Mouse (Mus musculus) monocyte, adult 5-6 weeks (primary cell): Measurements from ENCODE around the gene Mpped2. TPM values are rescaled to one million over a fixed set of nuclear protein-coding genes. Genes with fewer than 3 reads are reported as not detected.

Experiments
- ATAC-seq: fragments of 153-309, 156-312 bp; replicated peaks from 2 replicates; pipeline ENCODE4 v1.8.0; 2017; ENCODE audit warnings: mild to moderate bottlenecking; ENCODE audit not compliant: low TSS enrichment, insufficient number of reproducible peaks, severe bottlenecking, poor library complexity, low FRiP score
- total RNA-seq: library from RNA; stranded (forward); fragments of 200-1000, 200-491, 200-594 nt; gene quantifications from 3 replicates; pipeline ENCODE4 v1.2.3, GENCODE M21; 2017

Gene Mpped2
- total RNA-seq, 1 experiment from 2014 or later, result not detected

DNA sequence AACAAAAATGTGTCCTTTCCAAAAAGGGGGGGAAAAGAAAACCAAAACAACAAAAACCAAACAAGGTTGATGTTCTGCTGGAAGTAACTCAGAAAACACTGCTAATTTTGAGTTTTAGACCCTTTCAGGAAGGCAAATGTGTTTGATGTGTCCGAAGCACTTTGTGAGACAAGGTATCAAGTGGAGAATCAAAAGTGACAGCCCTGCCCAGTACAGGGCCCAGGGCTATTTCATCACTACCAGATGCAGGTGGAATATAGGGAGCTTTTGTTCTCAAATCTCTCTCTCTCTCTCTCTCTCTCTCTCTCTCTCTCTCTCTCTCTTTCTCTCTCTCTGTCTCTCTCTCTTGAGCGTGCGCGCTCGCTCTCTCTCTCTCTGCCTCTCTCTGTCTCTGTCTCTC, 140.1 kb downstream of the Mpped2 start:
- ATAC-seq, result no peak

DNA sequence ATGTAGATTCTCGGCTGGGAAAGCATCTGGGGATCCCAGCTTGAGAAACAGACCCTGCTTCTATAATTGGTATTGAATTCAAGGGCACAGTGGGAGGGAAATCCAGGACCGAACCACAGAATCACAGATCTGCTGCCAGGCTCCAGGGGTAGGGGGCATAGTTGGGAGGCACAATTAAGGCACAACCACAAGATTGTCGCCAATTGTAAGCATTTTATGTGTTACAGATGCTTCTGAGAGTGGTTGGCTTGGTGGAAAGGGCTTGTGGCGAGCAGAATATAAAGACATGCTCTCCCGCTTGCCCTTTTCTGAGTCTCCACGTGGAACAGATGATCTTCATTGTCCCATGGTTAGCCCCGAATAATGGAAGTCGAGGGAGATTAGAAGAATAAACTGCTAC, 142.3 kb downstream of the Mpped2 start:
- ATAC-seq, result no peak

- ATAC-seq, result no peak
Measured at GRCm38 (mm10) chr2:106837241-106837640, 144.2 kb downstream of the Mpped2 start.

DNA sequence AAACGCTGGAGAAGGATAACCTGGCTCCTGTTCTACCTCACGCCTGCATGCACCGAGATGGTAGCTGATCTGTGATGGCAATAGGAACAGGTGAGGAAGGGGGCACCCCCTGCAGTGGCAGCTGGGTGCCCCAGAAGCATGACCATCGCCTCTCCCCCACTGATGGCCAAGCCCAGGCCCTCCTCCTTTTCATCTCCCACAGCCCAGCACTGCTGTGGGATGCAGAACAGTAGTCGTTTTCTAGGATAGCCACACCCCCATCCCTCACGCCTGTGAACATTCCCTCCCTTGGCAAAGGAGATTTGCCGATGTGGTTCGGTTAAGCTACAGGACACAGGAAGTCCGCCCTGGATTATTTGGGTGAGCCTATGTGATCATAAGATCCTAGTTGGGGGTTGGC, 151.1 kb downstream of the Mpped2 start:
- ATAC-seq, result no peak

GRCm38 (mm10) chr2:106844766-106845678, 152.0 kb downstream of the Mpped2 start:
- ATAC-seq, result no peak

DNA sequence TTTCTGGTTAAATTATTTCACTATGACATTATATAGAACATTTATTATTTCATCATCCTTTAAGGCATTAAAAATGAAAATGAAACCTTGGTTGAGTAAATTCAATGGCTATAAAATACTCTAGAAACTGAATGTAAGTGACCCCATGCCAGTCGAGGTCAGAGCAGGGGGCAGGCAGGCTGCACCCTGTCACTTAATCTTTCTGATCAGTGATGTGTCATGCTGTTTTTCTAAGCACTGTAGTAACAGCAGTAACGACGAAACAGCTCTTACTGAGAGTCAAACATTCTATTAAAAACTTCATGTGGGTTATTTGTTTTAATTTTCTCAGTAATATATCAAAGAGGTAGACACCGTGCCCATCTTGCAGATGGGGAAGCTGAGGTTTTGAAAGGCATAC, 153.4 kb downstream of the Mpped2 start:
- no peak for ATAC-seq

DNA sequence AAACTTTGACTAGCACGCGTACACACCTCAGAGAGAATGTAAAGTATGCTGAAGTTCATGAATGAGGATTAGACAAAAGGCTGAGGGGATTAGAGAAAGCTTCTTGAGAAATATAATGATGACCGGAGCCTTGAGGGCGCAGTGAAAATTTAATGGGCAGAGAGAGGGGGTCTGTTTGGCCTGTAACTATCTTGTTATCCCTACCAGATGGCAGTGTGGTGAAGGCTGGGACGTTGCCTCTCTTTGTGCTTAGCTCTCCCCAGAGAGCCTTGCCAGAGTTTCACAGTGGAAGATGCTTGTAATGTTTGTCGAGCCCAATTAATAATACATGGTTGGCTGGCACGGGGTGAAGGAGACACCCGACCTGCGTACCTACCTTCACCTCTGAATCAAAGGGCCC, 156.3 kb downstream of the Mpped2 start:
- ATAC-seq, result no peak

GRCm38 (mm10) chr2:106851515-106851914, 158.4 kb downstream of the Mpped2 start:
- no peak for ATAC-seq

DNA sequence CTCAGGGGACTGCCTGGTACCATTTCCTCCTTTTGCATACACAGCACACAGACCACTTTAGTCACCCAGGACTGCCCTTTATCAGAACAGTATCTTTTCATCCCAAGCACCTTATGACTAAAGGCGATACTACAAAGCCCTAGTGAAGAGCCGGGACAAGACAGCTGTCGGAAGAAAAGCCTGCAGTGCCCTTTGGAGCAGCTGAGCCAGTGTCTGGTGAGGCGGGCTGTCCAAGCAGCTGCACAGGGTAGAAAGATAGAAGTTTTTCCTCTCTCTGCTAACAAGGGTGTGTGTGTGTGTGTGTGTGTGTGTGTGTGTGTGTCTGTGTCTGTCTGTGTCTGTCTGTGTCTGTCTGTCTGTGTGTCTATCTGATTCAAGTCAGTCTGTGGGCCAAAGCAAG, 161.1 kb downstream of the Mpped2 start:
- no peak for ATAC-seq

DNA sequence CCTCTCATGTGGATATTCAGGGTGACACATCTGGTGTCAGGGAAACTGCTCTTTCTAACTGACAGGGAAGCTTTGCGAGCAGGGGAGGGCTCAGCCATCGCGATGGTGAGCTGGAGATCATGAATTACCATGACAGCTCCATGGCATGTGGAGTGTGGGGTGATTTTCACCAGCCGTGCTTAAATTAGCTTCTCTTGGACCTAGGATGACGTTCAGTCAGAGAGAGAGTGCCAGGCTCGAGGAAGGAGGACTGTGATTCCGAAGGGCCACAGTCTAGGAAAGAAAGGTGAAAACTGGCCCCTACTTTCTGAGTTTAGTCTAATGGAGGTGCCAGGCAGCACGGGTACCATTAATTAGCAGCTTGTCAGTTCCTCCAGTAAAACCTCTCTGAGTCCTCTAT, 161.7 kb downstream of the Mpped2 start:
- no peak for ATAC-seq

DNA sequence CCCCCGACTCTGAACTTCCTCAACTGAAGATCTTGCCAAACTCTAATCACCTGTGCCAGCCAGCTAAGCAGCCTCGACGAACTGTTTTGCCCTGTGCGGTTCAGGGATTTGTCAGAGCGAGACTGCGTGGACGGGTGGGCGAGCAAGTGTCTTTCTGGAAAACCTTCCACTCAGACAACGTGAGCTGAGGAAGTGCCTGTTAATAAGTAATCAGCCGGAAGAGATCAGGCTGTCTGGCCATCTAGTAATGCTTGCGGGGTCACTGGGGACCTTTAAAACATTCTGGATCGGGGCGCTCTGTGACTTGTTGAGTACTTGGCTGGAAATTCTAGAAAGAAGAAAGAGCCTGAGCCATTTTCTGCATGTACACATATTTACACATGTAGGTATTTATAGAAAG, 162.1 kb downstream of the Mpped2 start:
- no peak for ATAC-seq

DNA sequence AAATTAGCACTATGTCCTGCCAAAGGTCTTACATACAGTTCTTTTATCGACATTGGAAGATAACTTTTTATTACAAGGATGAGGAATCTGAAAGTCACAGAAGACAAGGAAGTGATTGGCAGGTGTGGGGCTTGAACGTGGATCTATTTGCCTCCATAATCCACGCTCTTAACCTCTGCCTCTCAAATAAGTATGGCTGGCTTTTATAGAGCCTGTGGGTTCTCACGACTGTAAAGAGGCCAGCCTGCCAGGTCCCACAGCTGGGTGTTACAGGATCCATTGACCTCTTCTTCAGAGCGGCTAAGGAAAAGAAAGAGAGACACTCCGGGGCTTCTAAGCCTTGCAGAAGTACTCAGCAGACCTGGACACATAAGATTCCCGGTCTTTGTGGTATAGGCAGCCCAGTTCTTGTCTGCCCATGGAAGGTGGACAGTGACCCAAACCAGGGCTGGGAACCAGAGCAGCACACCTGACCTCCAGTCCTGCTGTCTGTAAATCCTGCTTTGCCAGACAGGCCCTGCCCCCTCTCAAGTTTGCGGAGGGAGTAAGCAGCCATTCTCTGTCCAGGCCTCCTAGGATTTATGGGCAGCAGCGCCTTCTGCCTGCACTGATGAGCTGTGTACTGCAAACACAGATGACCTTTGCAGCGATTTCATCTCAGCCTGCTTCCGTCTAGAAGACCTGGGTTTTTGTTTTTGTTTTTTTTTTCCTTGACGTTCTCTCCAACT, 162.7 kb downstream of the Mpped2 start:
- ATAC-seq, result no peak

GRCm38 (mm10) chr2:106856361-106856961, 163.4 kb downstream of the Mpped2 start:
- no peak for ATAC-seq

GRCm38 (mm10) chr2:106857258-106857657, 164.2 kb downstream of the Mpped2 start:
- no peak for ATAC-seq

DNA sequence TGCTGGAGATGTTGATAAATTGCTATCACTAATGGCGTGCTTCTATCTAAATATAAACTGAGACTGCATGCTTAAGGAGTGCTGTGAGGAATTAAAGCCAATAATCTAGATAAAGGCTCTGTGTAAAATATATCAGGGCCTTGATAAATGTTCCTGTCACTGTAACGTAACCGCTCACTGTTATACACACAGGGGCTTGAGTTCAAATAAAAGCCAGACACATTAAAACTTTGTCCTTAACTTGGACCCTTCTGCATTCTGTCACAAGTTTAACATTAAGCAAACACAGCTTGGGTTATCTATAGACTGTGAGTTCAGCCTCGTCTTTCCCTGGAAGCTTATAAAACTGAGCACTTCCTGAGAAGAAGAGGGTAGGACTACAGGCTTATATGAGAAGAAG, 164.6 kb downstream of the Mpped2 start:
- no peak for ATAC-seq

DNA sequence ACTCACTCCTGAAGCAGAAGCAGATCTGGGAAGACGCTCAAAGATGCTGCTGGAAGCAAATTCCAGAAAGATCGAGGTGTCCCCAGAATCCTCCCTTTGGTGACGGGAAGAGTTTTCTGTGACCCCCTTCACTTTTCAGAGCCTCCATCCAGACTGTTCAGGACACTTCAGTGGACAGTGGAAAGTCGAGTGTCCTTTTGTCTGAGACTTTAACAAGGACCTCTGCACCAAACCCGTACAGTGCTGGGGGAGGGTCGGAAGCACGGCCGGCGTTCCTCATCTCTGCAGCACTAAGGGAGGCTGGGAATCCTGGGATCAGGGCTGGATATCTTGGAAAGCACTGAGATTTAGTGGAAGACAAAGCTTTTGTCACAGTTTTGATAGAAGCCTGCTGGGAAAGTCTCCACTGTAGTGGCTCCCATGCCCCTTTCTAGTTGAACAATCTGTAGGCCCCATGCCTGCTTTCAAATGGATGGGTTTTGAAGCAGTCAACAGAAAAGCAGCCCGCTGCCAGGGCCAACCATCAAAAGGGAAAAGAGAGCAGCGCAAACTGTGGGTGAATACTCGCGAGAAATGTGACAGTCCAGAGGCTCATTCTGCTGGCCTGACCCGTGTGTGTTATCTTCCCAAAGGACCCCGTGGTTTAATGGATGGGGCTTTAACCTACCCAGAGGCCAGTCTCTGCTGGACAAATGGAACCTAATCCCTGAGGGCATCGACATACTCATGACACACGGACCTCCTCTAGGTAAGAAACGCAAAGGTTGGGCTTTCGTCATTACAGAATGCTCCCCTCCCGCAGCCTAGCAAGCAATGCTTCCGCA, 168.0 kb downstream of the Mpped2 start:
- no peak for ATAC-seq

GRCm38 (mm10) chr2:106863050-106863653, 170.1 kb downstream of the Mpped2 start:
- ATAC-seq, result no peak

GRCm38 (mm10) chr2:106865148-106865786, 172.2 kb downstream of the Mpped2 start:
- no peak for ATAC-seq
